Mouse (Mus musculus) forebrain, postnatal 0 days (tissue): ENCODE results near the gene Zfpm1. TPM values are rescaled to one million over a fixed set of nuclear protein-coding genes. Genes with fewer than 3 reads are reported as not detected.
A peak's percentile ranks its signal among the peaks of the same experiment; 100 is the strongest.

Source experiments
- ATAC-seq: fragments of 200-750 bp; cut with Nextera tagmentation; 2 replicates; pipeline ENCODE4 v1.8.0; 2017; ENCODE audit warnings: mild to moderate bottlenecking, moderate library complexity
- DNase-seq: peaks from one replicate; pipeline ENCODE4 v3.0.0-alpha.2; 2015
- H3K27ac ChIP-seq: fragments of 300-500 bp; sonication (generic); 2 replicates; pipeline ENCODE4 v1.5.1; 2014; ENCODE audit warnings: low read depth, mild to moderate bottlenecking, antibody characterized with exemption, low read length, moderate library complexity, mixed read lengths
- H3K27me3 ChIP-seq: fragments of 300-500 bp; sonication (generic); 2 replicates; pipeline ENCODE4 v1.6.1; 2014; ENCODE audit warnings: mild to moderate bottlenecking, low read length, mixed read lengths; ENCODE audit not compliant: insufficient read depth
- H3K36me3 ChIP-seq: fragments of 300-500 bp; sonication (generic); 2 replicates; pipeline ENCODE4 v1.6.1; 2014; ENCODE audit warnings: mild to moderate bottlenecking, moderate library complexity; ENCODE audit not compliant: insufficient read depth
- H3K4me1 ChIP-seq: fragments of 300-500 bp; sonication (generic); 2 replicates; pipeline ENCODE4 v1.6.1; 2014; ENCODE audit warnings: antibody characterized with exemption; ENCODE audit not compliant: insufficient read depth
- H3K4me2 ChIP-seq: fragments of 300-500 bp; sonication (generic); 2 replicates; pipeline ENCODE4 v1.6.1; 2014; ENCODE audit warnings: low read depth, mild to moderate bottlenecking, moderate library complexity
- H3K4me3 ChIP-seq: fragments of 300-500 bp; sonication (generic); 2 replicates; pipeline ENCODE4 v1.5.1; 2014; ENCODE audit warnings: low read depth, low read length, mixed read lengths
- H3K9ac ChIP-seq: fragments of 300-500 bp; sonication (generic); 2 replicates; pipeline ENCODE4 v1.6.1; 2014; ENCODE audit warnings: mild to moderate bottlenecking
- H3K9me3 ChIP-seq: fragments of 300-500 bp; sonication (generic); 2 replicates; pipeline ENCODE4 v1.6.1; 2016; ENCODE audit warnings: low read length
- CTCF ChIP-seq: sonication (generic); IDR thresholded peaks from 2 replicates; pipeline ENCODE4 v1.5.1; 2016; ENCODE audit warnings: antibody characterized with exemption, control low read depth, low read depth
- WGBS: fragments of 180-500 bp; shearing (Covaris S2); extraction: QIAGEN DNeasy Blood & Tissue Kit; methylation state at CpG from one replicate; pipeline ENCODE4 v1.1.7; 2014; 5-methylcytosine and 5-hydroxymethylcytosine counted together
- polyA plus RNA-seq: library from polyadenylated mRNA; unstranded; fragments of >200 nt; fragmentation: Nextera tagmentation; extraction: Ambion mirVana; gene quantifications from 2 replicates; pipeline ENCODE4 v1.2.1, GENCODE M21; 2015
- total RNA-seq: library from RNA; depleted of rRNA; stranded (reverse); fragments of >200 nt; gene quantifications from 2 replicates; pipeline ENCODE4 v1.2.3, GENCODE M21; 2014

Gene Zfpm1
- total and polyA plus RNA-seq, 2 experiments from 2014 or later = 1.1 to 10.1 TPM

GRCm38 (mm10) chr8:122330446-122331133 is 48.6 kb downstream of the Zfpm1 start:
- Histone ChIP-seq H3K9ac (no peak overlapping the region), H3K4me1 (no peaks in the 10 kb centered on the region), H3K4me2 (no peak overlapping the region), H3K36me3 (no peaks in the 10 kb centered on the region), H3K9me3 (no peaks in the 10 kb centered on the region), H3K27me3 (peaks cover 8% of the 10 kb centered on the region), H3K27ac (no peak overlapping the region), H3K4me3 (no peak overlapping the region)
- 76% methylated on average over 12 of the region's 12 CpGs for WGBS
- DNase-seq (no peak), ATAC-seq (no peak)
- no peak for TF ChIP-seq CTCF

DNA sequence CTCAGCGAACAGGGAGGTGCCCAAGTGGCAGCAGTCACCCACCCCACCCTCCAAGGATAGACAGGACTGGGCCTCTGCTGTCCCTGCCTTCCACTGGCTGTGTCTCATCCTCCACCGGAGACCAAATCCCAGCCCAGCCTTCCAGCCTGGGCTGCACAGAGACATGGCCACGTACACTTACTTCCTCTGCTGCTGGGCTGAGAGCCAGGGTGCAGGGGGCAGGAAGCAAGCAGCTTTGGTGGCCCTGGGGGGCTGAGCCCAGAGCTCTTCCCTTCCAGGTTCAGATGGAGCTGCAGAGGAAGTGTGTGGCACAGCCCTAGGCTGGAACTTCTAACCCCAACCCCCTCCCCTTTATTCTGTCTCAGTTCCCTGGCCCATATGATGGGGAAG is 49.2 kb downstream of the Zfpm1 start:
- no peak overlapping the region for H3K9ac ChIP-seq
- no peak overlapping the region for H3K4me3 ChIP-seq
- no peaks in the 10 kb centered on the region for H3K36me3 ChIP-seq
- H3K4me1 ChIP-seq = no peaks in the 10 kb centered on the region
- H3K4me2 ChIP-seq = no peak overlapping the region
- no peak overlapping the region for H3K27ac ChIP-seq
- TF ChIP-seq CTCF = no peak
- ATAC-seq (no peak), DNase-seq (no peak)
- 73% methylated on average over 3 of the region's 3 CpGs for WGBS
- H3K9me3 ChIP-seq = no peaks in the 10 kb centered on the region
- H3K27me3 ChIP-seq = peaks cover 9% of the 10 kb centered on the region

- H3K36me3 ChIP-seq = no peaks in the 10 kb centered on the region
- H3K4me3 ChIP-seq = no peak overlapping the region
- ATAC-seq (peak; percentile 36), DNase-seq (peak; percentile 87)
- WGBS = 60% methylated on average over 6 of the region's 6 CpGs
- H3K9ac ChIP-seq = no peak overlapping the region
- no peak overlapping the region for H3K27ac ChIP-seq
- no peaks in the 10 kb centered on the region for H3K9me3 ChIP-seq
- peaks cover 26% of the 10 kb centered on the region for H3K27me3 ChIP-seq
- TF ChIP-seq CTCF = peak; percentile 97
- no peak overlapping the region for H3K4me2 ChIP-seq
- H3K4me1 ChIP-seq = 0 out of 2 replicates have a peak, but pooled peaks cover 7% of the 10 kb centered on the region
Measured at GRCm38 (mm10) chr8:122332753-122333506, 51.0 kb downstream of the Zfpm1 start.

GRCm38 (mm10) chr8:122333531-122333930 is 51.6 kb downstream of the Zfpm1 start:
- Histone ChIP-seq H3K9me3 (no peaks in the 10 kb centered on the region), H3K9ac (no peak overlapping the region), H3K27me3 (peaks cover 31% of the 10 kb centered on the region), H3K4me1 (0 out of 2 replicates have a peak, but pooled peaks cover 7% of the 10 kb centered on the region), H3K4me2 (no peak overlapping the region), H3K4me3 (no peak overlapping the region), H3K36me3 (no peaks in the 10 kb centered on the region), H3K27ac (no peak overlapping the region)
- 78% methylated on average over 7 of the region's 7 CpGs for WGBS
- DNase-seq = no peak
- ATAC-seq = no peak
- TF ChIP-seq CTCF = no peak

DNA sequence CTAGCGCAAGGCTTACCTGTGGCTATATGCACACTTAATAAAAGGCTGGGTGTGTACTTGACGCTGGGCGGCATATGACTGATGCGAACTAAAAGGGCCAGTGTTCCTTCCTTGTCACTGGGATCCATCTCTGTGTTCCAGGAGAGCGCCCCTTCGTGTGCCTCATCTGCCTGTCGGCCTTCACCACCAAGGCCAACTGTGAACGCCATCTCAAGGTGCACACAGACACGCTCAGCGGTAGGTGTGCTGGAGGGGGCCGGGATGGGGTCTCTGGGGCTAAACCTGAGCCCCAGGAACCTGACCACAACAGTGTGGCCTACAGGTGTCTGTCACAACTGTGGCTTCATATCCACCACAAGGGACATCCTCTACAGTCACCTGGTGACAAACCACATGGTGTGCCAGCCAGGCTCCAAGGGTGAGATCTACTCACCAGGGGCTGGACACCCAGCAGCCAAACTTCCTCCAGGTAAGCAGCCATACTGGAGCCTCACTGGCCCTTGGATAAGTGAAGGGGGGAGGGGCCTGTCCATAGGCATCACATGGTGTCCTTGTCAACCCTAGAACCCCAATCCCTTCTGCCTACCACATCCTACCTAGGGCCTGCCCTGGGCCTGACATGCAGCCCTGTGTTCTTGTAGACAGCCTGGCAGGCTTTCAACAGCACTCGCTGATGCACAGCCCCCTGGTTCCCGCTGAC is 53.0 kb downstream of the Zfpm1 start:
- H3K36me3 ChIP-seq = no peaks in the 10 kb centered on the region
- peak overlapping the region; percentile 56; the same call in 1 of the 2 replicates for H3K9ac ChIP-seq
- peak overlapping the region; percentile 83 for H3K4me2 ChIP-seq
- ATAC-seq (no peak), DNase-seq (no peak)
- H3K9me3 ChIP-seq = no peaks in the 10 kb centered on the region
- no peak for TF ChIP-seq CTCF
- 85% methylated on average over 13 of the region's 13 CpGs for WGBS
- H3K4me1 ChIP-seq = 0 out of 2 replicates have a peak, but pooled peaks cover 7% of the 10 kb centered on the region
- no peak overlapping the region for H3K27ac ChIP-seq
- peaks cover 31% of the 10 kb centered on the region for H3K27me3 ChIP-seq
- H3K4me3 ChIP-seq = no peak overlapping the region

- ATAC-seq = peak; percentile 44
- TF ChIP-seq CTCF = no peak
- Histone ChIP-seq H3K27me3 (peaks cover 31% of the 10 kb centered on the region), H3K9me3 (no peaks in the 10 kb centered on the region), H3K4me2 (peak overlapping the region; percentile 83), H3K4me1 (0 out of 2 replicates have a peak, but pooled peaks cover 7% of the 10 kb centered on the region), H3K4me3 (peak overlapping the region; percentile 54), H3K9ac (peak overlapping the region; percentile 56), H3K27ac (no peak overlapping the region), H3K36me3 (no peaks in the 10 kb centered on the region)
- DNase-seq = peak; percentile 21
- WGBS = 13% methylated on average over 45 of the region's 57 CpGs
Measured at GRCm38 (mm10) chr8:122335638-122336250, 53.8 kb downstream of the Zfpm1 start.
